Mouse (Mus musculus) limb, embryonic 13.5 days (tissue): ENCODE data around the gene Fars2. TPM values are rescaled to one million over a fixed set of nuclear protein-coding genes. Genes with fewer than 3 reads are reported as not detected.

ENCODE experiments used
- ATAC-seq: fragments of 200-750 bp; cut with Nextera tagmentation; 2 replicates; pipeline ENCODE4 v1.8.0; 2017; ENCODE audit warnings: low read depth, moderate number of reproducible peaks, moderate TSS enrichment; ENCODE audit not compliant: low FRiP score
- H3K27ac ChIP-seq: fragments of 300-500 bp; sonication (generic); 2 replicates; pipeline ENCODE4 v1.5.1; 2015; ENCODE audit warnings: inconsistent platforms, mild to moderate bottlenecking, moderate library complexity
- H3K27me3 ChIP-seq: fragments of 300-500 bp; sonication (generic); 2 replicates; pipeline ENCODE4 v1.6.1; 2015; ENCODE audit warnings: mild to moderate bottlenecking, inconsistent platforms
- H3K36me3 ChIP-seq: fragments of 300-500 bp; sonication (generic); 2 replicates; pipeline ENCODE4 v1.6.1; 2015; ENCODE audit warnings: inconsistent platforms, mild to moderate bottlenecking, moderate library complexity
- H3K4me1 ChIP-seq: fragments of 300-500 bp; sonication (generic); 2 replicates; pipeline ENCODE4 v1.6.1; 2015; ENCODE audit warnings: inconsistent platforms
- H3K4me2 ChIP-seq: fragments of 300-500 bp; sonication (generic); replicated peaks from 2 replicates; pipeline ENCODE4 v1.6.1; 2015; ENCODE audit warnings: inconsistent platforms, mild to moderate bottlenecking, moderate library complexity
- H3K4me3 ChIP-seq: fragments of 300-500 bp; sonication (generic); 2 replicates; pipeline ENCODE4 v1.5.1; 2015; ENCODE audit warnings: moderate library complexity, mild to moderate bottlenecking, inconsistent platforms
- H3K9ac ChIP-seq: fragments of 300-500 bp; sonication (generic); 2 replicates; pipeline ENCODE4 v1.6.1; 2015; ENCODE audit warnings: mild to moderate bottlenecking, inconsistent platforms
- H3K9me3 ChIP-seq: fragments of 300-500 bp; sonication (generic); 2 replicates; pipeline ENCODE4 v1.6.1; 2016; ENCODE audit warnings: inconsistent platforms
- WGBS: fragments of 180-500 bp; shearing (Covaris S2); methylation state at CpG from one replicate; pipeline ENCODE4 v1.1.7; 2015; 5-methylcytosine and 5-hydroxymethylcytosine counted together
- polyA plus RNA-seq: library from polyadenylated mRNA; unstranded; fragments of >200 nt; fragmentation: Nextera tagmentation; extraction: Ambion mirVana; gene quantifications from 2 replicates; pipeline ENCODE4 v1.2.1, GENCODE M21; 2015

The Fars2 gene
- polyA plus RNA-seq, 1 experiment from 2014 or later = 35.1 TPM

DNA sequence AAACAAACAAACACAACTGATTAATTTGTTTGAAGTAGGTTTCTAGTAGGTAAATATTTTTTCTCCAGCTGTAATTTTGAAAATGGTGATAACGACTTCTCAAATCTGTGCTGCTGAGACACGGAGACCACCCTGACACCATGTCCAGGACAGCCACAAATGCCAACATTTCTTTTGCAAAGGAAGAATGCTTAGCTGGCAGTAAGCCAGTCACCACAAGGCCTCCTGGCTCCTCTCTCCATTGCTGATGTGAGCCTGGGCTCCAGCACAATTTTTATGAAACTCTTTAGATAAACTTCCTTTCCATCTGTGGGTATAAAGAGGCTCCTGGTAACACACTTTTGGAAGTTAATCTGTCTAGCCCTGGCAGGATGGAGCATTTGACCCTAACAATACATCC, 632.8 kb downstream of the Fars2 start:
- no peak overlapping the region for H3K4me2 ChIP-seq
- no peak for ATAC-seq
- H3K27ac ChIP-seq = no peak overlapping the region
- no peaks in the 10 kb centered on the region for H3K27me3 ChIP-seq
- H3K4me1 ChIP-seq = peaks cover 15% of the 10 kb centered on the region; the same call in 1 of the 2 replicates
- H3K4me3 ChIP-seq = no peak overlapping the region
- 52% methylated on average over 2 of the region's 2 CpGs for WGBS
- no peaks in the 10 kb centered on the region for H3K9me3 ChIP-seq
- H3K9ac ChIP-seq = no peak overlapping the region
- H3K36me3 ChIP-seq = no peaks in the 10 kb centered on the region

DNA sequence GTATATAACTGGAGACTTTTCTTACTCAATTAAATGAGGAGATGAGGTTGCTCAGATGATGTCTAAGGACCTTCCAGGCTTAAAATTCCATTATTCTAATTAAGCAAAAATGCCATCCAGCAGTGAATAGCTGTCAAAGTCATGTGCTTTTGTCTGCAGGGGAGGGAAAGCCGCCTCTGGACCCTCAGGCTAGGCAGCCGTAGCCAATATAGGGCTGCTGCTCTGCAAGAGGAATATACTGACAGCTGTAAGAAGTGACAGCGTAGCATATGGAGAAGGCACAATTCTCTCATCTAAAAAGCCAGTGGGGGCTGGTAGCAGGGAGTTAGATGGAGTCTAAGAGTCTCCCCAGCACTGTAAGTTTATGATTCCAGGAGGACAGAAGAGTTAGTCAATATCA, 634.6 kb downstream of the Fars2 start:
- H3K4me1 ChIP-seq = peaks cover 15% of the 10 kb centered on the region; the same call in 1 of the 2 replicates
- ATAC-seq = no peak
- H3K36me3 ChIP-seq = no peaks in the 10 kb centered on the region
- no peaks in the 10 kb centered on the region for H3K27me3 ChIP-seq
- no peak overlapping the region for H3K4me2 ChIP-seq
- 63% methylated on average over 3 of the region's 3 CpGs for WGBS
- no peaks in the 10 kb centered on the region for H3K9me3 ChIP-seq
- no peak overlapping the region for H3K9ac ChIP-seq
- no peak overlapping the region for H3K27ac ChIP-seq
- no peak overlapping the region for H3K4me3 ChIP-seq

DNA sequence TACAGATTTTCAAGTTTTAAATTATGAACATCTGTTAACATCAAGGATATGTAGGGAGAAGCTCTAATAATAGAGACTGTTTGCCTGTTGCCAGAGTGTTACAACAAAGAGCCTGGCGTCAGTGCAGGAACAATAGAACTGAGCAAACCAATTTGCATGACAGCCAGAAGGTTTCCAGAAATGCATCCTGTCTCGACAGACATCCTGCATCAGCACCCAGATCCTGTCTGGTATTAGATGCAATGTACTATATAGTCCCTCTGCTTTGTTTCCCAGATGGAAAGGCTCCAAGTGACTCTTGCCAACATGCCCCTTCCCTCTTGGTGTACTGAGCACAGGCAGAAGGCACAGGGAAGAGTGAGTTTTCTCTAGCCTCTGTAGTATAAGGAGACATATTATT, 649.6 kb downstream of the Fars2 start:
- Histone ChIP-seq H3K36me3 (no peaks in the 10 kb centered on the region), H3K27ac (no peak overlapping the region), H3K9ac (no peak overlapping the region), H3K9me3 (no peaks in the 10 kb centered on the region), H3K4me1 (no peaks in the 10 kb centered on the region; the same call in 1 of the 2 replicates), H3K4me2 (no peak overlapping the region), H3K27me3 (no peaks in the 10 kb centered on the region), H3K4me3 (no peak overlapping the region)
- no peak for ATAC-seq
- 55% methylated on average over 2 of the region's 2 CpGs for WGBS

Other genes with a start within 250 kb of the Fars2 start
- gene Rpp40, start 211.1 kb upstream of the Fars2 start, polyA plus RNA-seq = 21.7 and 22.0 TPM in 2 replicates
- gene Ppp1r3g, start 158.6 kb upstream of the Fars2 start, polyA plus RNA-seq = 3.3 and 3.7 TPM in 2 replicates
- 26.7 and 28.4 TPM in 2 replicates for gene Lyrm4, start 114 bp downstream of the Fars2 start, polyA plus RNA-seq